Mouse (Mus musculus) hindbrain, embryonic 14.5 days (tissue): ENCODE data around the gene Kntc1. TPM values are rescaled to one million over a fixed set of nuclear protein-coding genes. Genes with fewer than 3 reads are reported as not detected.

Experiments used
- ATAC-seq: fragments of 200-750 bp; cut with Nextera tagmentation; 2 replicates; pipeline ENCODE4 v1.8.0; 2017; ENCODE audit warnings: moderate number of reproducible peaks, mild to moderate bottlenecking, moderate TSS enrichment, moderate library complexity; ENCODE audit not compliant: low FRiP score
- DNase-seq: peaks from one replicate; pipeline ENCODE4 v3.0.0-alpha.2; 2015; ENCODE audit warnings: low spot score
- H3K27ac ChIP-seq: fragments of 300-500 bp; sonication (generic); 2 replicates; pipeline ENCODE4 v1.5.1; 2014; ENCODE audit warnings: mild to moderate bottlenecking, moderate library complexity
- H3K27me3 ChIP-seq: fragments of 300-500 bp; sonication (generic); 2 replicates; pipeline ENCODE4 v1.6.1; 2014; ENCODE audit warnings: mild to moderate bottlenecking, low read length, mixed read lengths; ENCODE audit not compliant: control insufficient read depth, insufficient read depth
- H3K36me3 ChIP-seq: fragments of 300-500 bp; sonication (generic); replicated peaks from 2 replicates; pipeline ENCODE4 v1.6.1; 2014; ENCODE audit not compliant: control insufficient read depth, insufficient read depth
- H3K4me1 ChIP-seq: fragments of 300-500 bp; sonication (generic); replicated peaks from 2 replicates; pipeline ENCODE4 v1.6.1; 2014; ENCODE audit warnings: antibody characterized with exemption, low read length, mixed read lengths; ENCODE audit not compliant: control insufficient read depth, insufficient read depth
- H3K4me2 ChIP-seq: fragments of 300-500 bp; sonication (generic); replicated peaks from 2 replicates; pipeline ENCODE4 v1.6.1; 2014; ENCODE audit warnings: mild to moderate bottlenecking, moderate library complexity
- H3K4me3 ChIP-seq: fragments of 300-500 bp; sonication (generic); replicated peaks from 2 replicates; pipeline ENCODE4 v1.5.1; 2014; ENCODE audit warnings: mild to moderate bottlenecking, low read length
- H3K9ac ChIP-seq: fragments of 300-500 bp; sonication (generic); 2 replicates; pipeline ENCODE4 v1.6.1; 2014
- H3K9me3 ChIP-seq: fragments of 300-500 bp; sonication (generic); 2 replicates; pipeline ENCODE4 v1.6.1; 2016; ENCODE audit warnings: low read length; ENCODE audit not compliant: control insufficient read depth
- WGBS: fragments of 180-500 bp; shearing (Covaris S2); extraction: QIAGEN DNeasy Blood & Tissue Kit; methylation state at CpG from one replicate; pipeline ENCODE4 v1.1.7; 2014; 5-methylcytosine and 5-hydroxymethylcytosine counted together
- polyA plus RNA-seq: library from polyadenylated mRNA; unstranded; fragments of >200 nt; fragmentation: Nextera tagmentation; extraction: Ambion mirVana; gene quantifications from 2 replicates; pipeline ENCODE4 v1.2.1, GENCODE M21; 2014

Gene Kntc1
- polyA plus RNA-seq, 1 experiment from 2014 or later = 5.8 TPM

- H3K27me3 ChIP-seq = no peaks in the 10 kb centered on the region
- H3K4me3 ChIP-seq = no peak overlapping the region
- H3K9me3 ChIP-seq = no peaks in the 10 kb centered on the region
- no peaks in the 10 kb centered on the region for H3K36me3 ChIP-seq
- ATAC-seq (no peak), DNase-seq (no peak)
- no peaks in the 10 kb centered on the region for H3K4me1 ChIP-seq
- H3K9ac ChIP-seq = no peak overlapping the region
- no peak overlapping the region for H3K4me2 ChIP-seq
- 90% methylated on average over 3 of the region's 3 CpGs for WGBS
- H3K27ac ChIP-seq = no peak overlapping the region
Observed at GRCm38 (mm10) chr5:123821264-123821571, 71.7 kb downstream of the Kntc1 start.

GRCm38 (mm10) chr5:123822706-123823105 is 73.2 kb downstream of the Kntc1 start:
- Histone ChIP-seq H3K27me3 (no peaks in the 10 kb centered on the region), H3K4me1 (no peaks in the 10 kb centered on the region), H3K27ac (0 out of 2 replicates have a peak overlapping the region, but pooled peaks have one; percentile 11), H3K36me3 (no peaks in the 10 kb centered on the region), H3K9ac (no peak overlapping the region), H3K4me3 (no peak overlapping the region), H3K4me2 (no peak overlapping the region), H3K9me3 (no peaks in the 10 kb centered on the region)
- DNase-seq (no peak), ATAC-seq (no peak)
- WGBS = 50% methylated on average over 7 of the region's 7 CpGs

- Histone ChIP-seq H3K27me3 (no peaks in the 10 kb centered on the region), H3K27ac (no peak overlapping the region), H3K4me2 (no peak overlapping the region), H3K36me3 (no peaks in the 10 kb centered on the region), H3K9ac (no peak overlapping the region), H3K9me3 (no peaks in the 10 kb centered on the region), H3K4me1 (no peaks in the 10 kb centered on the region), H3K4me3 (no peak overlapping the region)
- ATAC-seq (no peak), DNase-seq (no peak)
- 74% methylated on average over 6 of the region's 6 CpGs for WGBS
Observed at GRCm38 (mm10) chr5:123827659-123828091, 78.2 kb downstream of the Kntc1 start.

- Histone ChIP-seq H3K4me2 (no peak overlapping the region), H3K4me3 (no peak overlapping the region), H3K36me3 (no peaks in the 10 kb centered on the region), H3K27me3 (no peaks in the 10 kb centered on the region), H3K4me1 (no peaks in the 10 kb centered on the region), H3K27ac (no peak overlapping the region), H3K9ac (no peak overlapping the region), H3K9me3 (no peaks in the 10 kb centered on the region)
- ATAC-seq (no peak), DNase-seq (no peak)
- WGBS = 94% methylated on average over 7 of the region's 7 CpGs
Observed at GRCm38 (mm10) chr5:123832309-123832708, 82.8 kb downstream of the Kntc1 start.

- H3K4me1 ChIP-seq = no peaks in the 10 kb centered on the region
- no peak overlapping the region for H3K4me3 ChIP-seq
- no peaks in the 10 kb centered on the region for H3K27me3 ChIP-seq
- no peak overlapping the region for H3K27ac ChIP-seq
- no peaks in the 10 kb centered on the region for H3K9me3 ChIP-seq
- ATAC-seq (no peak), DNase-seq (no peak)
- no peaks in the 10 kb centered on the region for H3K36me3 ChIP-seq
- 78% methylated on average over 3 of the region's 3 CpGs for WGBS
- H3K9ac ChIP-seq = no peak overlapping the region
- no peak overlapping the region for H3K4me2 ChIP-seq
Observed at GRCm38 (mm10) chr5:123834836-123835235, 85.3 kb downstream of the Kntc1 start.

- no peak overlapping the region for H3K27ac ChIP-seq
- DNase-seq (no peak), ATAC-seq (no peak)
- H3K4me2 ChIP-seq = no peak overlapping the region
- WGBS = 46% methylated on average over 4 of the region's 4 CpGs
- no peak overlapping the region for H3K4me3 ChIP-seq
- no peaks in the 10 kb centered on the region for H3K9me3 ChIP-seq
- H3K27me3 ChIP-seq = no peaks in the 10 kb centered on the region
- no peaks in the 10 kb centered on the region for H3K4me1 ChIP-seq
- no peak overlapping the region for H3K9ac ChIP-seq
- H3K36me3 ChIP-seq = no peaks in the 10 kb centered on the region
Observed at GRCm38 (mm10) chr5:123837371-123837770, 87.9 kb downstream of the Kntc1 start.

- no peak overlapping the region for H3K4me2 ChIP-seq
- no peak overlapping the region for H3K9ac ChIP-seq
- no peak for DNase-seq
- no peak overlapping the region for H3K4me3 ChIP-seq
- no peaks in the 10 kb centered on the region for H3K9me3 ChIP-seq
- no peaks in the 10 kb centered on the region for H3K36me3 ChIP-seq
- 70% methylated on average over 11 of the region's 11 CpGs for WGBS
- ATAC-seq = no peak
- H3K27me3 ChIP-seq = no peaks in the 10 kb centered on the region
- H3K27ac ChIP-seq = no peak overlapping the region
- H3K4me1 ChIP-seq = no peaks in the 10 kb centered on the region
Observed at GRCm38 (mm10) chr5:123842221-123842934, 92.9 kb downstream of the Kntc1 start.

GRCm38 (mm10) chr5:123842935-123843282 is 93.4 kb downstream of the Kntc1 start:
- 80% methylated on average over 3 of the region's 3 CpGs for WGBS
- Histone ChIP-seq H3K4me2 (no peak overlapping the region), H3K27me3 (no peaks in the 10 kb centered on the region), H3K9me3 (no peaks in the 10 kb centered on the region), H3K9ac (no peak overlapping the region), H3K4me3 (no peak overlapping the region), H3K4me1 (no peaks in the 10 kb centered on the region), H3K27ac (no peak overlapping the region), H3K36me3 (no peaks in the 10 kb centered on the region)
- ATAC-seq (no peak), DNase-seq (no peak)

GRCm38 (mm10) chr5:123843816-123844215 is 94.3 kb downstream of the Kntc1 start:
- no peaks in the 10 kb centered on the region for H3K27me3 ChIP-seq
- H3K27ac ChIP-seq = no peak overlapping the region
- no peaks in the 10 kb centered on the region for H3K9me3 ChIP-seq
- ATAC-seq = no peak
- DNase-seq = no peak
- H3K4me1 ChIP-seq = no peaks in the 10 kb centered on the region
- no peak overlapping the region for H3K4me2 ChIP-seq
- H3K9ac ChIP-seq = no peak overlapping the region
- no peaks in the 10 kb centered on the region for H3K36me3 ChIP-seq
- 21% methylated on average over 4 of the region's 4 CpGs for WGBS
- no peak overlapping the region for H3K4me3 ChIP-seq

GRCm38 (mm10) chr5:123844316-123844715 is 94.8 kb downstream of the Kntc1 start:
- Histone ChIP-seq H3K4me3 (no peak overlapping the region), H3K9ac (no peak overlapping the region), H3K9me3 (no peaks in the 10 kb centered on the region), H3K4me2 (no peak overlapping the region), H3K4me1 (no peaks in the 10 kb centered on the region), H3K36me3 (no peaks in the 10 kb centered on the region), H3K27ac (no peak overlapping the region), H3K27me3 (no peaks in the 10 kb centered on the region)
- no peak for ATAC-seq
- DNase-seq = no peak
- 94% methylated on average over 14 of the region's 14 CpGs for WGBS
